Comparison of ENCODE assay signal across 13 mouse cellular contexts in the genomic region with DNA sequence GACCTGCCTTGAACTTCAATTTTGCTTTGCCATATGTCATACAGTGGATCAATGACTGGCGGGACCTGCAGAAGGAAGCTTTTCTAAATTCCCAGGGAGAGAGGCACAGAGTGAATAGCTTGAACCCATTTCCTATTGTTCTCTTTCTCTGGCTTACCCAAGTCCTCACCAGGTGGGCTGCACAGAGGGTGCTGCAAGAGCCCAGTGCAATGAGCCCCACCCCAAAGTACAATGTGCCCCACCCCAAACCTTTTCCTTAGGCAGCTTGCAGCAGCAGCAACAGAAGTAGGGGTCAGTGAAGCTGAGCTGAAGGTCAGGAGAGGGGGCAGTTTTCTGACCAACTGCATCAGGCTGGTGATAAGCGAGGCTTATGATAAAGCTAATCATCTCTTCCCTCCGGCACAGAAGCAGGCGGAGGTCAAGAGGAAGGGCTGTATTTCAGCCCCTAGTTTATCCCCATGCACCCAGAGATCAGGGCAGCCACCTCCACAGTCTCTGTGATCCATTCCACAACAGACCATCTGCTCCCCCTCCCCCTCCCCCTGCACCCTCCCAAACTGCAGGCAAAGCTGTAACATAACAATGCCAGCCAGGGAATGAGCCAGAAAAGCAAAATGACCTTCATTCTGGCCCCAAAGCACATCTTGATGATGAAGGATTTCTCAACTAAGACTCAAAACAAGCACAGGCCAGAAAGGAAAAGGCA.
DNase-seq lines count a peak whose midpoint lies in the region; ATAC-seq lines count a peak whose summit lies in the region.
"Had no signal": no experiment of that assay in that cellular context is flagged by ENCODE, and none has a peak within 500 bp of the region (broad histone marks: within the 10 kb centered on the region; RNA-seq: fewer than 3 reads in every experiment).

No protein-coding gene starts in this region.

- H3K4me1 ChIP-seq in midbrain, embryonic 14.5 days (ENCODE audit: control insufficient read depth, insufficient read depth, low read length): peaks cover 35% of the 10 kb centered on the region

- H3K4me2 ChIP-seq in midbrain, embryonic 14.5 days (ENCODE audit: low read length): no peak overlapping the region
- H3K4me2 ChIP-seq: liver, embryonic 11.5 days had no signal

- no peak overlapping the region for H3K4me3 ChIP-seq in midbrain, embryonic 14.5 days (replicated peaks; ENCODE audit: low read depth, low read length)
- H3K4me3 ChIP-seq: erythroblast, embryonic 14.5 days had no signal

- peak overlapping the region; percentile 41; the same call in 1 of the 2 replicates for H3K27ac ChIP-seq in midbrain, embryonic 14.5 days (replicated peaks; ENCODE audit: low read depth, low read length)

- peak; percentile 21 for DNase-seq in embryo, embryonic 10 days (ENCODE audit: low spot score)
- DNase-seq in embryo, embryonic 11 days: no peak
- DNase-seq in R1 (ENCODE audit: low read depth, low spot score): peak; percentile 94
- DNase-seq in embryo, embryonic 9.5 days (ENCODE audit: extremely low spot score): peak; percentile 36
- peak; percentile 58 for DNase-seq in midbrain, embryonic 14.5 days
- DNase-seq in left cerebral cortex, postnatal 14 days (ENCODE audit: low spot score in 2 of 2): no peak
- no peak for DNase-seq in urinary bladder, postnatal 36 days (ENCODE audit: low spot score in 2 of 2)
- DNase-seq: heart, adult 18-20 months; kidney, adult 11 months; lung, postnatal 4 days had no signal

- no peak for ATAC-seq in midbrain, embryonic 14.5 days (ENCODE audit: low FRiP score, low TSS enrichment)
- no peak for ATAC-seq in inflammation-experienced regulatory T-cells, adult 6 months

- intact Hi-C loops in left cerebral cortex, postnatal 14 days (cut with DNase I): no loop called here

- no peaks in the 10 kb centered on the region for H3K9me3 ChIP-seq in midbrain, embryonic 14.5 days (ENCODE audit: control insufficient read depth, low read length)

- no peaks in the 10 kb centered on the region for H3K27me3 ChIP-seq in midbrain, embryonic 14.5 days (ENCODE audit: control insufficient read depth, insufficient read depth, low read length)

- 35% methylated on average over 4 of the region's 4 CpGs for whole genome bisulfite sequencing in midbrain, embryonic 14.5 days

- H3K36me3 ChIP-seq in midbrain, embryonic 14.5 days (ENCODE audit: control insufficient read depth, insufficient read depth, low read length): no peaks in the 10 kb centered on the region

- peak overlapping the region; percentile 12; the same call in 1 of the 2 replicates for H3K9ac ChIP-seq in midbrain, embryonic 14.5 days (replicated peaks; ENCODE audit: low read length)

Comparison
In these comparisons a context has a peak if more than half of its experiments do, and no peak if none do; other contexts are left out.
1. DNase-seq: peak in embryo, embryonic 10 days (single experiment), R1 (single experiment), embryo, embryonic 9.5 days (single experiment) and midbrain, embryonic 14.5 days (single experiment); none in embryo, embryonic 11 days (single experiment), left cerebral cortex, postnatal 14 days (0 of 2) and urinary bladder, postnatal 36 days (0 of 2).